Mouse (Mus musculus) ES-E14 (cell line): ENCODE measurements around the gene Osbpl8. TPM values are rescaled to one million over a fixed set of nuclear protein-coding genes. Genes with fewer than 3 reads are reported as not detected.

Experiments used
- DNase-seq: peaks from one replicate; pipeline ENCODE4 v3.0.0-alpha.2; 2013; ENCODE audit warnings: low read depth, low spot score
- H3K27ac ChIP-seq: 2 replicates; pipeline ENCODE4 v1.5.1; 2012; ENCODE audit warnings: low read depth, mild to moderate bottlenecking, low read length, moderate library complexity, mixed read lengths; ENCODE audit not compliant: poor library complexity, insufficient read depth, severe bottlenecking
- H3K36me3 ChIP-seq: 2 replicates; pipeline ENCODE4 v1.6.1; 2012; ENCODE audit warnings: mild to moderate bottlenecking, low read length, moderate library complexity, mixed read lengths; ENCODE audit not compliant: control insufficient read depth, poor library complexity, insufficient read depth, severe bottlenecking
- H3K4me1 ChIP-seq, 2 experiments: fragments of 150-350 bp in 1 of 2; sonication (generic) in 1 of 2; 2 replicates each; pipeline ENCODE4 v1.6.1; 2012; ENCODE audit warnings: low read length in 2 of 2, mild to moderate bottlenecking in 1 of 2, mixed read lengths in 1 of 2; ENCODE audit not compliant: control insufficient read depth in 2 of 2, insufficient read depth in 2 of 2, poor library complexity in 1 of 2
- H3K4me3 ChIP-seq, 2 experiments: fragments of 150-350 bp in 1 of 2; sonication (generic) in 1 of 2; 2 replicates each; pipeline ENCODE4 v1.5.1; 2012; ENCODE audit warnings: low read length in 2 of 2, low read depth in 1 of 2, mild to moderate bottlenecking in 1 of 2, mixed read lengths in 1 of 2; ENCODE audit not compliant: insufficient read depth in 1 of 2, poor library complexity in 1 of 2, severe bottlenecking in 1 of 2
- H3K9ac ChIP-seq: 2 replicates; pipeline ENCODE4 v1.6.1; 2012; ENCODE audit warnings: low read depth, mild to moderate bottlenecking, low read length, mixed read lengths; ENCODE audit not compliant: poor library complexity, insufficient read depth, severe bottlenecking
- H3K9me3 ChIP-seq: fragments of 150-350 bp; sonication (generic); 2 replicates; pipeline ENCODE4 v1.6.1; 2012; ENCODE audit warnings: low read depth, mild to moderate bottlenecking, low read length; ENCODE audit not compliant: control insufficient read depth, insufficient read depth
- CHD2 ChIP-seq: IDR thresholded peaks from 2 replicates; pipeline ENCODE4 v1.6.1; 2014; ENCODE audit warnings: mild to moderate bottlenecking, low read depth, low read length, inconsistent platforms
- HCFC1 ChIP-seq: IDR thresholded peaks from 2 replicates; pipeline ENCODE4 v1.6.1; 2012; ENCODE audit warnings: low read length, inconsistent platforms, borderline replicate concordance; ENCODE audit not compliant: insufficient read depth
- MAFK ChIP-seq: IDR thresholded peaks from 2 replicates; pipeline ENCODE4 v1.6.1; 2014; ENCODE audit warnings: mild to moderate bottlenecking, low read depth, low read length, inconsistent platforms; ENCODE audit not compliant: insufficient read depth
- ZC3H11A ChIP-seq: IDR thresholded peaks from 2 replicates; pipeline ENCODE4 v1.6.1; 2012; ENCODE audit warnings: low read depth, mild to moderate bottlenecking, inconsistent platforms, low read length, borderline replicate concordance
- ZNF384 ChIP-seq: IDR thresholded peaks from 2 replicates; pipeline ENCODE4 v1.6.1; 2012; ENCODE audit warnings: low read depth, low read length, inconsistent platforms
- in situ Hi-C, 2 experiments: fragments of 600-800 bp; cut with MboI; formaldehyde crosslinking; loops; one replicate each; pipeline ENCODE4 v1.15.1; 2025; ENCODE audit warnings: low sequenced_read_pairs in 2 of 2, inconsistent platforms in 1 of 2; ENCODE audit not compliant: unreplicated experiment in 2 of 2
- total RNA-seq: library from RNA; depleted of rRNA; stranded (reverse); fragments of 300-350 nt; gene quantifications from 2 replicates; pipeline ENCODE4 v1.2.3, GENCODE M21; 2012

Gene Osbpl8
- total RNA-seq, 1 experiment = 20.7 TPM

GRCm38 (mm10) chr10:111298140-111299098 lies 133.9 kb downstream of the Osbpl8 start, which contains the start of gene Bbs10:
Bbs10 (plus strand) TSS chr10:111298679.
- Histone ChIP-seq H3K27ac (peak within 1 kb of the TSS; percentile 54; the same call in 1 of the 2 replicates), H3K4me1 (no peaks in the 10 kb centered on the region), H3K9me3 (no peaks in the 10 kb centered on the region), H3K4me3 (peak within 1 kb of the TSS; percentile 79 to 88), H3K9ac (peak within 1 kb of the TSS; percentile 84), H3K36me3 (no peaks in the 10 kb centered on the region; the same call in 1 of the 2 replicates)
- DNase-seq = peak; percentile 98
- TF ChIP-seq CHD2 = no peak
- peak; percentile 50; the same call in 1 of the 2 replicates for TF ChIP-seq HCFC1
- in situ Hi-C loops = no loop called here

DNA sequence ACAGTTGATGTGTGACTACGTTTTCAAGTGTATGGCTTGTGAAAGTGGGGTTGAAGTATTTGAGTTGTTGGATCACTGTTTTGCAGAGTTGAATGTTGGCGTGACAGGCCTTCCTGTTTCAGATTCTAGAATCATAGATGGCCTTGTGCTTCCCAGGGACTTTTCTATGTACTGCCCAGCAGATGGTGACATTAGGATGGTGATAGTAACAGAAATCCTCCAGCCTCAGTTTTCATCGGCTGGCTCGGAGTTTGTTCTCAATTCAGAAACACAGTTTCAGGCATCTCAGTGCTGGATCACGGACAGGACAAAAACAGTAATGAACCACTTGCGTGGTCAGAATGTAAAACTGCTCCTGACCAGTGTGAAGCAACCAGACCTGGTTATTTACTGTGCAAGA lies 135.0 kb downstream of the Osbpl8 start:
- Histone ChIP-seq H3K36me3 (no peaks in the 10 kb centered on the region; the same call in 1 of the 2 replicates), H3K4me1 (no peaks in the 10 kb centered on the region), H3K27ac (no peak overlapping the region), H3K9me3 (no peaks in the 10 kb centered on the region), H3K9ac (no peak overlapping the region), H3K4me3 (no peak overlapping the region)
- in situ Hi-C loops = no loop called here
- TF ChIP-seq CHD2 (no peak), ZNF384 (no peak), MAFK (no peak), HCFC1 (no peak), ZC3H11A (no peak)
- DNase-seq = no peak

- DNase-seq = no peak
- no peaks in the 10 kb centered on the region for H3K4me1 ChIP-seq
- no peaks in the 10 kb centered on the region; the same call in 1 of the 2 replicates for H3K36me3 ChIP-seq
- no peaks in the 10 kb centered on the region for H3K9me3 ChIP-seq
- TF ChIP-seq MAFK = no peak
- in situ Hi-C loops = no loop called here
- H3K9ac ChIP-seq = no peak overlapping the region
- H3K4me3 ChIP-seq = no peak overlapping the region
- no peak overlapping the region for H3K27ac ChIP-seq
These were observed 136.5 kb downstream of the Osbpl8 start for GRCm38 (mm10) chr10:111301041-111301440.

GRCm38 (mm10) chr10:111302486-111302885 lies 137.9 kb downstream of the Osbpl8 start:
- H3K4me1 ChIP-seq = no peaks in the 10 kb centered on the region
- H3K4me3 ChIP-seq = no peak overlapping the region
- no peaks in the 10 kb centered on the region; the same call in 1 of the 2 replicates for H3K36me3 ChIP-seq
- DNase-seq = no peak
- H3K9ac ChIP-seq = no peak overlapping the region
- in situ Hi-C loops = no loop called here
- H3K9me3 ChIP-seq = no peaks in the 10 kb centered on the region
- TF ChIP-seq ZC3H11A (no peak), ZNF384 (no peak), HCFC1 (no peak), MAFK (no peak), CHD2 (no peak)
- H3K27ac ChIP-seq = no peak overlapping the region
